Mouse (Mus musculus): ENCODE data around the gene Oscp1.

- TF ChIP-seq POLR2A (IDR thresholded peaks at IDR 0.05; ENCODE audit: low read depth, low read length) (no peak), CTCF (IDR thresholded peaks at IDR 0.05; ENCODE audit: extremely low read depth, insufficient read depth, insufficient read length, insufficient replicate concordance) (no peak)
Observed at GRCm38 (mm10) chr4:126057207-126058133, 895 bp upstream of the Oscp1 start.
